Comparison of ENCODE assay signal across 14 mouse cellular contexts in the genomic region with DNA sequence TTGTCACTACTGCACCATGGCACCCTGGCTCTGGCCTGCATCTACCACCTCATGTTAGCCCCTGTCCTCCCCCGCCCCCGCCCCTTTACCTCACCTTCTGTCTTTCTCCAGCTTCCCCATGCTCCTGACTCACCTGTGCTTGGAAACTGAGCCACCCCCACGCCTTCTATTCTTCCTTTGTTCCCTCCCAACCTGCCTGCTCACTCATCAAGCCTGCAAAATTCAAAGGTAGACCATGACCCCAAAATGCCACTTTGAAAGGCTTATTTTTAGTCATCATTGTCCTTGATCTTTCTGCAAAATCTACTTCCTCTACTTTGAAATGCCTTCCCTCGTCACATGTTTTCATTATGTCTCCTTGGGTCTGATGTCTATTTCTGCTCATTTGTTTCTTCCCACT.
"Had no signal": no experiment of that assay in that cellular context is flagged by ENCODE, and none has a peak within 500 bp of the region (broad histone marks: within the 10 kb centered on the region; RNA-seq: fewer than 3 reads in every experiment).

No protein-coding gene starts in this region.

- H3K9me3 ChIP-seq: liver, embryonic 13.5 days had no signal

- H3K36me3 ChIP-seq: liver, embryonic 13.5 days had no signal

- H3K4me3 ChIP-seq: layer of hippocampus, adult 2 months; liver, embryonic 13.5 days had no signal

- H3K27ac ChIP-seq: kidney, postnatal 0 days; layer of hippocampus, adult 2 months; liver, embryonic 13.5 days; stomach, postnatal 0 days had no signal

- H3K4me2 ChIP-seq: liver, embryonic 13.5 days; midbrain, embryonic 11.5 days had no signal

- H3K9ac ChIP-seq: liver, embryonic 13.5 days had no signal

- H3K27me3 ChIP-seq: liver, embryonic 13.5 days had no signal

- DNase-seq: kidney, postnatal 25 days; layer of hippocampus, adult 9-11 months; liver, embryonic 13.5 days; lung, adult 2 months; lung, postnatal 14 days; lung, postnatal 4 days; midbrain, embryonic 14.5 days; right cerebral cortex, postnatal 14 days; right cerebral cortex, postnatal 4 days; thymus, postnatal 25 days had no signal

- H3K4me1 ChIP-seq: liver, embryonic 13.5 days had no signal
